Mouse (Mus musculus) gastrocnemius, adult 2 months (tissue): ENCODE results near the gene Slc22a13. TPM values are rescaled to one million over a fixed set of nuclear protein-coding genes. Genes with fewer than 3 reads are reported as not detected.
"Not testable (repeated sequence)": the region's sequence is repeated elsewhere in the genome, so short reads cannot be mapped to it uniquely, and the experiment has no call there.

Experiments used
- DNase-seq: peaks from one replicate; pipeline ENCODE4 v3.0.0; 2022
- H3K27ac ChIP-seq: fragments of 200-600 bp; 2 replicates; pipeline ENCODE4 v1.8.1; 2022; ENCODE audit warnings: mild to moderate bottlenecking
- H3K4me3 ChIP-seq: fragments of 200-600 bp; 2 replicates; pipeline ENCODE4 v1.8.1; 2022; ENCODE audit warnings: mild to moderate bottlenecking, moderate library complexity
- CTCF ChIP-seq: fragments of 200-600 bp; IDR thresholded peaks from 2 replicates; pipeline ENCODE4 v1.8.1; 2022; ENCODE audit warnings: antibody characterized with exemption, mild to moderate bottlenecking, moderate library complexity
- intact Hi-C: fragments of 180-260 bp; cut with DNase I; formaldehyde crosslinking; loops from one replicate; pipeline ENCODE4 v1.15.1; 2025
- total RNA-seq, 2 experiments: library from RNA; stranded (reverse); gene quantifications; 2 replicates each; pipeline ENCODE4 v1.2.3; 2021

Slc22a13 gene
- total RNA-seq, 2 experiments from 2014 or later = not detected

- intact Hi-C loops = no loop called here
- H3K27ac ChIP-seq = no peak overlapping the region
- no peak for TF ChIP-seq CTCF
- H3K4me3 ChIP-seq = no peak overlapping the region
- DNase-seq = no peak
These were observed 21.9 kb upstream of the Slc22a13 start for GRCm38 (mm10) chr9:119230829-119231228.

DNA sequence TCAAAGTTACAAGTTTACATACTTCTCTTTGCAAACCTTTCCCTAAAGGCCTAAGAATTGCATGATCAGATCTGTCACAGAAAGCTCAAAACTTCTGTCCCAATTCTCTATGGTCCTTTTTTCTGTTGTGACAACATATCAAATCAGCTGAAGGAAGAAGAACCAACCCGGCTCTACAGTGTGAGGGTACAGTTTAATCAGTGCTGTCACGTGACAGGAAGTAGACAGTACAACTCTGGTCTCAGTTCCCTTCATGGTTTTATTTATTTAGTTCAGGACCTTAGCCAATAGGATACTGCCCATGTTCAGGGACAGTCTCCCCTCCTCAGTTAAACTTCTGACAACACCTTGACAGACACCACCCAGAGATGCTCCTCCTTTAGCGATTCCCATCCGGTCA, 11.4 kb upstream of the Slc22a13 start:
- no peak overlapping the region for H3K4me3 ChIP-seq
- intact Hi-C loops = no loop called here
- H3K27ac ChIP-seq = no peak overlapping the region
- DNase-seq = no peak
- no peak for TF ChIP-seq CTCF

- TF ChIP-seq CTCF = no peak
- Histone ChIP-seq H3K27ac (no peak overlapping the region), H3K4me3 (no peak overlapping the region)
- intact Hi-C loops = no loop called here
- no peak for DNase-seq
These were observed 10.8 kb upstream of the Slc22a13 start for GRCm38 (mm10) chr9:119219667-119220066.

DNA sequence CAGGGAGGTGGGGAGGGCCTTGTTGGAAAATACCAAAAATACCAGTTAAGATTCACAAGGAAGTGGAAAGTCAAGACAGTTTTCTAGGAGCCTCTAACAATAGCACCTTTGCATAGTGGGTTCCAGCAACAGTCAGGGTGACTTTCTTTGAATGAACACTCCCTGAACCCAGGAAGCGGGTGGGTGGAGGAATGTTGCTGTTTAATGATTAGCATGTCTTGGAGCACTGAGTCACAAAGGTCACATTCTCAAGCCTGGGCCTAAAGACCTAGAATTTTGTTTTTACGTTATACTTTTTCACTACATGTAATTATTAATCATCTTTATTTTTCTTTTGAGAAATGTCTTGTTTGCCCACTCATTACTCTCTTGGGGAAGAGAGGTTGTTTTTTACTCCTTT, 6.4 kb upstream of the Slc22a13 start:
- H3K27ac ChIP-seq, DNase-seq, H3K4me3 ChIP-seq, intact Hi-C loops: not testable (repeated sequence)

DNA sequence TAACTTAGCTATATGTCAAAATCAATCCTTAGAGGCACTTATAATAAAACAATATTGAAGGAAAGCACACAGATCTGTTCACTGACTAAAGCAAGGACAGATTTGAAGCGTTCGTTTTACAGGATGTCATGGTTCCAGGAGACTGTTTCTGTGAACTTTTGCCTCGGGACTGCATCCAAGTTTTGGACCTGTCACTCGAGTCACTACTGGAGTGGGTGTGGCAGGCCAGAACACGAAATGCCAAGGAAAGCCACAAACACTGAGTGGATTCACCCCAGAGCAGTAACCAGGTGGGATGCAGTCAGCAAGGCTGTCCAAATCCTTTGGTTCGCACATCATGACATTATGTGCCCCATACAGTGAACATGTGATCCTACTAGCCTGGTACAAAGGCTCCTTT, 5.7 kb upstream of the Slc22a13 start:
- Histone ChIP-seq H3K27ac (no peak overlapping the region), H3K4me3 (no peak overlapping the region)
- DNase-seq = no peak
- intact Hi-C loops = no loop called here
- no peak for TF ChIP-seq CTCF

DNA sequence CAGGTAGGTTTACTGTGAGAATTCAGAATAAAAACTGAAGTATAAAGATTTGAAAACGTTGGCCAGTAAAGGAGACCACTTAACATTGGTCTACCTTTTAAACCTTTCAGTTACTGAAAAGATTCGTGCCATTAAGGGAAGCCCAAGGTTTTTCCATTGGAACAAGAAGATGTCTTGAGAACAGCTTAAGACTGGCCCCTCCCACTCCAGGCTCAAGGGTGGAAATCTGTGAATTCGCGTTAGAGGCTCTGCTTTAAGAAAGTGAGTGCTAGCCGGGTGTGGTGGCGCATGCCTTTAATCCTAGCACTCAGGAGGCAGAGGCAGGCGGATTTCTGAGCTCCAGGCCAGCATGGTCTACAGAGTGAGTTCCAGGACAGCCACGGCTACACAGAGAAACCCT, 4.1 kb upstream of the Slc22a13 start:
- TF ChIP-seq CTCF = no peak
- H3K27ac ChIP-seq = no peak overlapping the region
- intact Hi-C loops = no loop called here
- no peak overlapping the region for H3K4me3 ChIP-seq
- no peak for DNase-seq

DNA sequence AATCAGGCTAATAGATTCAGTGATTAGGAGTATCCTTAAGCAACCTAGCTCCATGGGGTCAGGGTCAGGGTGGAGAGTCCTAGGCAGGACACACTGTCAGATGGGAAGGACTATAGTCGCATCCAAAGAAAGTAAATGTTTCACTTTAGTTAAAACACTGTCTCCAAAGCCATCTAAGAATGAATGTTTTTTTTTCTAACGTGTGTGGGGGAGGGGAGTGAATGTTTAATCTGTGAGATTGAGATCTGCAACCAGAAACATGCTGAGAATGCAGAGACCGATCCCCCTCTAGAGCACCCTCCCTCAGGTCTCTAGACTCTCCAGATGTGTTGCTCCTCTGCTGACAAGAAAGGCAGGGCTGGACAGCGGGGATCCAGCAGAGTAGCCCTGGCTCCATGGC, 1.8 kb downstream of the Slc22a13 start:
- intact Hi-C loops = no loop called here
- TF ChIP-seq CTCF = no peak
- H3K4me3 ChIP-seq = no peak overlapping the region
- no peak overlapping the region for H3K27ac ChIP-seq
- DNase-seq = no peak

DNA sequence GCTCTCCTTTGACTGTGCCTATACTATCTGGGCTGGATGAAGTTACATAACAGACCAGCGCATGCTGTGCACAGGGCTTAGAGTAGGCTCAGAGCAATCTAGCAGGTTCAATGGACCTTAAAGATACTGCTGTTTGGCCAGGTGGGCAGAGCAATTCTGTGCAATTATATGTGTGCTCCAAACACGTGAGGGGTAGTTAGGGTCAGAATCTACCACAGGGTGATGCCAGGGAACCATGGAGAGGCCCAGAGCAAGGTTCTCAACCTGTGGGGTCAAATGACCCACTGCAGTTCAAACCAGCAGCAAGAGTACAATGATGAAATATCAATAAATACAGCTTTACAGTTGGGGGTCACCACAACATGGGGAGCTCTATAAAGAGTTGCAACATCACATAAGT, 2.2 kb downstream of the Slc22a13 start:
- Histone ChIP-seq H3K4me3 (no peak overlapping the region), H3K27ac (no peak overlapping the region)
- TF ChIP-seq CTCF = no peak
- DNase-seq = no peak
- intact Hi-C loops = no loop called here

DNA sequence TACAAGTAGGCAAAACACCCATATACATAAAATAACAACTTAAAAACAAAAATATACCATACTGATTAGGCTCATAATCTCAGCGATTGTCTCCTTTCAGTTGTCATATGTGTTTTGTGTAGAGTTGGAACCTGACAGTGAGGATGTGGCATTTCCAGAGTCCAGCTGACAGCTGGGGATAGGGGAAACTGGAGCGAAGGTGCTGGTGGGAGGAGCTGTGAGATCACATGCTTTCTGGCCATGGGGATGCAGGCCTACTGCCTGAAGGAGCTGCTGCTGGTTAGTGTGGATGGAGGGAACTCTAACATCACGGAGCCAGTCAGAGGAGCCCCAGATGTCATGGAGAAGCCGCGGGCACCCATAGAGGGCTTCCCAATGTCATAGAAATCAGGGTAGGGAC, 3.1 kb downstream of the Slc22a13 start:
- no peak overlapping the region for H3K4me3 ChIP-seq
- no peak for DNase-seq
- H3K27ac ChIP-seq = no peak overlapping the region
- no peak for TF ChIP-seq CTCF
- intact Hi-C loops = no loop called here

DNA sequence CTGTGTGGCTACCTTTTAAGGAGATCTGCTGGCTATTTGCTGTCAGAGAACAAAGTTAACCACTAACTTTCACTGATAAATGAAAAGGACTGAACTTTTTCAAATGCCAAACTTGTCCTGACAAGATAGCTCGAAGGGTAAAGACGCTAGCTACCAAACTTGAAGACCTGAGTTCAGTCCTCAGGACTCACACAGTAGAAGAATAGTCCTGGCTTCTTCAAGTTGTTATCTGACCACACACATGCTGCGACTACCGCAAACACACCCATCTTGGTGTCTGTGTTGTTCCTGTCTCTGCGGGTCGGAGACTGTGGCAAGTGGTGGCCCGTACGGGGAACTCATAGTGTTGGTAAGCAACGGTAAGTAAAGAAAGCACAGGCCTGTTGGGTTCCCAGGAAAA, 5.3 kb downstream of the Slc22a13 start:
- no peak for TF ChIP-seq CTCF
- Histone ChIP-seq H3K27ac (no peak overlapping the region), H3K4me3 (no peak overlapping the region)
- intact Hi-C loops = no loop called here
- no peak for DNase-seq

DNA sequence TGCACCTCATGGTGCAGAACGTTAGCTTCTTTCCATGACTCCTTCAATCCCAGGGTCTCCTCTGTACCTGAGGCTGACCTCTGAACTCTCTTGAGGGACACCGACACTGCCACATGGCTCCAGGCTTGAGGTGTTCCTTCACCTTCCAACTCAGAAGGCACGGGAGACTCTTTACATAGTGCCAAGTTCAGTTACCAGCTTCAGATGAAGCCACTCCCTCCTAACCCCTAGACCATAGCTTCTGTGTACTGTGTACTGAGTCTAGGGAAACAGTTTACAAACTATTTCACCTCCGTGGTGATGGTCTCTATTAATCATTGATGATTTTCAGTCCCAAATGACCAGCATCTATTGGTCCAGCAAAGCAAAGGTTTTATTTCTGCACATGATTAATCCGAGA, 7.2 kb downstream of the Slc22a13 start:
- intact Hi-C loops = no loop called here
- Histone ChIP-seq H3K4me3 (no peak overlapping the region), H3K27ac (no peak overlapping the region)
- no peak for DNase-seq
- no peak for TF ChIP-seq CTCF

DNA sequence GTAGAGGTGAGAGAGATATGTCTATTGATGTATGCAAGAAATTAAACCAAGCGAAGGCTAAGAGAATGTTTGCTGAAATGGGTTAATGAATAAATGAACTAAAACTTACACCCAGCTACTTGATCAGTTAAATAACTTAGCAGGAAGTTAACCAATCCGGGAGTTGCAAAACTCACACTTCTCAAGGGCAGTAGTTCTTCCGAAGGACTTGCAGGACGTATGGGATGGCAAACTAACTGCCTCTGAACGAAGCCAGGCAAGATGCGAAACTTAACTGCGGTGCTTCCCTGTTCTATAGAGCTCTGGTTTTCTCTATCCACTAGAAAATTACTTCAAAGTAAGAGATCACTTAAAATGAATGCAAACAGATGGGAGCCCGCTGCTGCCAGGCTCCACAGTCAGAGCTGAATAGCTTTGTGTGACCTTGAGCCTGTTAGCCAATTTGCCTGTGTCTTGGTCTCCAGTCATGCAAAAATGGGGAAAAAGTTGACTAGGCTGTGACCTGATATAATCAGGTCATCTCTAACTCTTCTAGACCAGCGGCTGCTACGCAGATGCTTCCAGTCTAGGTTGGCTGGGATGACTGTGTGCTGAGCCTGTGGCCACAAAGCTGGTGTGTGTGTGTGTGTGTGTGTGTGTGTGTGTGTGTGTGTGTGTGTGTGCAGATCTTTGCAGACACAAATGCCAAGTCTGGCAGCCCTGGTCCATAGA, 9.6 kb downstream of the Slc22a13 start:
- TF ChIP-seq CTCF = no peak
- H3K4me3 ChIP-seq = no peak overlapping the region
- no peak overlapping the region for H3K27ac ChIP-seq
- intact Hi-C loops = no loop called here
- DNase-seq = no peak

DNA sequence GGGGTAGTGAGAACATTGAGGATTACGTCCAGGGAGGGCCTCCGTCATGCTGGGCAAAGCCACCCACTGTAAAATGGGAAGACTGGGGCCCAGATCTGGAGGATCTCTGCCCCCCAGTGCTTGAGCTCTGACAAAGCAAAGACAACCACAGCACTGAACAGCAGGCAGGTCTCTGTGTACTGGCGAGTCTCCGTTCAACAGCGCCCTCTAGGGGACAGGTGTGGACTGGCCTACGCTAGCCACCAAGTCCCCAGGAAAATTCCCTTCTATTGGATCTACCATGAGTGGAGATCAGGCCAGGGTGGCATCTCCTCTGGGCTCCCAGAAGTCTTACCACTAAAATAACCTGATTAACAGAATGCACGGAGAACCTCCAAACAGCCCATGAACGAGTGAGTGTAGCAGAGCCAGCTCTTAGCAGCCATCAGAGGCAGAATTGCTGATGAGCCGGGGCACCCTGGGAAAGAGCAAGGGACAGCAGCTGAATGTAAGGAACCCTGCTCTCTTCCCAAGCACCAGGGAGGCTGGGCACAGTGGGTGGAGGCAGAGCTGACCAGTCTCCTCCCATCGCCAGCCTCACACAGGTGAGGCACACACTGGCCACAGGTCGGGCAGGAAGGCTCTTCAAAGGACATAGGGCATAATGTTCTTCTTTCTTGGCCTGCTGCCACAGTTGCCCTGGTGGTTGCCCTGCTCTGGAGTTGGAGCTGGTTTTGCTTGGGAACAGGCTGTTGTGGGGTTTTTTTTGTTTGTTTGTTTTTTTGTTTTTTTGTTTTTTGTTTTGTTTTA, 16.5 kb downstream of the Slc22a13 start:
- Histone ChIP-seq H3K27ac (no peak overlapping the region), H3K4me3 (no peak overlapping the region)
- peak; percentile 53 for DNase-seq
- intact Hi-C loops = loop anchor here (5.0 kb wide), 1 partner anchor 35 kb away; the partner anchor contains the start of genes Acaa1b and Gm47289
- TF ChIP-seq CTCF = peak; percentile 73
